Mouse (Mus musculus): ENCODE data around the gene Dcn.

- no peak for TF ChIP-seq CTCF (conservative IDR thresholded peaks at IDR 0.05; ENCODE audit: insufficient read depth, insufficient read length, low read depth, low read length)
- no peak for TF ChIP-seq POLR2A (IDR thresholded peaks at IDR 0.05; ENCODE audit: low read depth, low read length)
Observed at GRCm38 (mm10) chr10:97484049-97484448, 4.6 kb downstream of the Dcn start.

All from kidney, adult 2 months (tissue).